Mouse (Mus musculus) C2C12 (cell line): ENCODE results near the gene Wdr83os.

ENCODE experiments used
- CTCF ChIP-seq: IDR thresholded peaks from one replicate; pipeline ENCODE4 v1.5.1; 2011; ENCODE audit not compliant: control insufficient read depth, insufficient read depth, insufficient read length
- MAX ChIP-seq: IDR thresholded peaks from one replicate; pipeline ENCODE4 v1.6.1; 2011; ENCODE audit warnings: mild to moderate bottlenecking, control low read depth

DNA sequence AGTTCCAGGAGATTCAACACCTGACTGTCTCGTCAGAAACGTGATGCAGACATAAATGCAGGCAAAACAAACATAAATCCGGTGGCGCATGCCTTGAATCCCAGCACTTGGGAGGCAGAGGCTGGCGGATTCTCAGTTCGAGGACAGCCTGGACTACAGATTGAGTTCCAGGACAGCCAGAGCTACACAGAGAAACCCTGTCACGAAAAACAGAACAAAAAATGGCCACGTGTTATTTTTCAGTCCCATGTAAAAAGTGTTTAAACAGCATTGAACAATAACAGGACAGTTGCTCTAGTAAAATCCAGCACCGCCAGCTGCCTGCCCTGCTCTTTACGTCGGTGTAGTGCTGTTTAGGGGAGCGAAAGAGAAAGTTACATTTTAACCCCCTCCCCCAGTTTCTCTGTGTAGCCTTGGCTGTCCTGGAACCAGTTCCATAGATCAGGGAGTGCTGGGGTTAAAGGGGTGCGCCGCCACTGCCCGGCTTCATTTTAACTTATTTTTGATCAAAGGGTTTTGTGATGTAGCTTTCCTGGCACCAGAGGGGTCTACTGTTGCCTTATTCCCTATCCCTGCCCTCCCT lies 44.7 kb upstream of the Wdr83os start:
- TF ChIP-seq CTCF = no peak
- TF ChIP-seq MAX = no peak
